Mouse (Mus musculus) brain, embryonic 14.5 days (tissue): Measurements from ENCODE around the gene Tnp2.

Experiments used
- CTCF ChIP-seq: fragments of 200-500 bp; IDR thresholded peaks from 2 replicates; pipeline ENCODE4 v1.5.1; 2012; ENCODE audit warnings: inconsistent platforms, mild to moderate bottlenecking, moderate library complexity, borderline replicate concordance; ENCODE audit not compliant: insufficient read depth, insufficient read length; ENCODE audit errors: extremely low read depth
- POLR2A ChIP-seq: fragments of 200-500 bp; IDR thresholded peaks from 2 replicates; pipeline ENCODE4 v1.6.1; 2012; ENCODE audit warnings: mild to moderate bottlenecking, inconsistent platforms, borderline replicate concordance; ENCODE audit not compliant: poor library complexity, insufficient read depth, insufficient read length, severe bottlenecking; ENCODE audit errors: extremely low read depth

DNA sequence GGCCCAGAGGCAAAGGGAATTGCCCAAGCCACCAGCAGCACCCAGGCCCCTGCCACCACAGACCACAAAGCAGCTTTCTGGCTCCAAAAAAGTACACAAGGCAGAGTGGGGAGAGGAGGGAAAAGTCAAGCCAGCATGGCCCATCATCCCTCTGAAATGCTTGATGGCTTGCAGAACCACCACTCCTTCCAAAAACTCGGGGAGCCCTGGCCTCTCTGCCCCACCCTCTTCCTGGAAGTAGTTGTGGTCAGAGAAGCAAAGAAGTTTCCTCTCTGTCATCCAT lies 5.4 kb downstream of the Tnp2 start:
- no peak for TF ChIP-seq CTCF
- no peak for TF ChIP-seq POLR2A
